Mouse (Mus musculus): ENCODE measurements around the gene Lamb3. TPM values are rescaled to one million over a fixed set of nuclear protein-coding genes. Genes with fewer than 3 reads are reported as not detected.
"Not testable (repeated sequence)": the region's sequence is repeated elsewhere in the genome, so short reads cannot be mapped to it uniquely, and the experiment has no call there.

The Lamb3 gene
- polyA plus RNA-seq, 1 experiment, result 1.0 TPM

- DNase-seq (ENCODE audit: extremely low spot score in 1 of 2, low spot score in 1 of 2), result peak; percentile 36 to 63
Observed at GRCm38 (mm10) chr1:193272916-193273601, 65.6 kb downstream of the Lamb3 start, which contains the start of gene G0s2. Gene G0s2 (minus strand): TSS chr1:193273217.

- DNase-seq (ENCODE audit: extremely low spot score in 1 of 2, low spot score in 1 of 2), result no peak
Observed at GRCm38 (mm10) chr1:193274407-193275071, 67.0 kb downstream of the Lamb3 start.

GRCm38 (mm10) chr1:193278414-193279045, 71.0 kb downstream of the Lamb3 start:
- DNase-seq (ENCODE audit: extremely low spot score in 1 of 2, low spot score in 1 of 2), result no peak

- no peak for DNase-seq (ENCODE audit: extremely low spot score in 1 of 2, low spot score in 1 of 2)
Observed at GRCm38 (mm10) chr1:193279492-193279891, 72.0 kb downstream of the Lamb3 start.

- no peak for DNase-seq (ENCODE audit: extremely low spot score in 1 of 2, low spot score in 1 of 2)
Observed at GRCm38 (mm10) chr1:193281344-193281743, 73.8 kb downstream of the Lamb3 start.

- DNase-seq (ENCODE audit: extremely low spot score in 1 of 2, low spot score in 1 of 2), result no peak
Observed at GRCm38 (mm10) chr1:193284228-193284779, 76.8 kb downstream of the Lamb3 start.

- DNase-seq (ENCODE audit: extremely low spot score in 1 of 2, low spot score in 1 of 2), result not testable (repeated sequence)
Observed at GRCm38 (mm10) chr1:193285766-193286325, 78.3 kb downstream of the Lamb3 start.

GRCm38 (mm10) chr1:193287578-193287977, 80.1 kb downstream of the Lamb3 start:
- DNase-seq (ENCODE audit: extremely low spot score in 1 of 2, low spot score in 1 of 2), result no peak

- no peak for DNase-seq (ENCODE audit: extremely low spot score in 1 of 2, low spot score in 1 of 2)
Observed at GRCm38 (mm10) chr1:193289076-193289475, 81.6 kb downstream of the Lamb3 start.

GRCm38 (mm10) chr1:193289914-193290313, 82.4 kb downstream of the Lamb3 start:
- no peak for DNase-seq (ENCODE audit: extremely low spot score in 1 of 2, low spot score in 1 of 2)

- DNase-seq (ENCODE audit: extremely low spot score in 1 of 2, low spot score in 1 of 2), result no peak
Observed at GRCm38 (mm10) chr1:193290686-193291085, 83.2 kb downstream of the Lamb3 start.

GRCm38 (mm10) chr1:193293039-193293438, 85.5 kb downstream of the Lamb3 start:
- DNase-seq (ENCODE audit: extremely low spot score in 1 of 2, low spot score in 1 of 2), result no peak

GRCm38 (mm10) chr1:193293926-193294325, 86.4 kb downstream of the Lamb3 start:
- DNase-seq (ENCODE audit: extremely low spot score in 1 of 2, low spot score in 1 of 2), result no peak

- no peak for DNase-seq (ENCODE audit: extremely low spot score in 1 of 2, low spot score in 1 of 2)
Observed at GRCm38 (mm10) chr1:193295920-193296319, 88.4 kb downstream of the Lamb3 start.

GRCm38 (mm10) chr1:193298141-193298765, 90.8 kb downstream of the Lamb3 start:
- DNase-seq (ENCODE audit: extremely low spot score in 1 of 2, low spot score in 1 of 2), result peak in 1 of 2 experiments; percentile 16

GRCm38 (mm10) chr1:193299995-193300394, 92.5 kb downstream of the Lamb3 start:
- no peak for DNase-seq (ENCODE audit: extremely low spot score in 1 of 2, low spot score in 1 of 2)

- no peak for DNase-seq (ENCODE audit: extremely low spot score in 1 of 2, low spot score in 1 of 2)
Observed at GRCm38 (mm10) chr1:193301216-193302092, 94.0 kb downstream of the Lamb3 start.

GRCm38 (mm10) chr1:193302093-193302405, 94.5 kb downstream of the Lamb3 start:
- DNase-seq (ENCODE audit: extremely low spot score in 1 of 2, low spot score in 1 of 2), result no peak

GRCm38 (mm10) chr1:193303096-193303495, 95.6 kb downstream of the Lamb3 start:
- DNase-seq (ENCODE audit: extremely low spot score in 1 of 2, low spot score in 1 of 2), result no peak

GRCm38 (mm10) chr1:193305386-193305785, 97.9 kb downstream of the Lamb3 start:
- DNase-seq (ENCODE audit: extremely low spot score in 1 of 2, low spot score in 1 of 2), result no peak
